Mouse (Mus musculus) CH12F3 (cell line): ENCODE measurements around the gene Rho.

Experiments used
- in situ Hi-C: fragments of 300-500 bp; cut with MboI; formaldehyde crosslinking; loops from 2 replicates; pipeline ENCODE4 v1.14.3; 2020; ENCODE audit warnings: low sequenced_read_pairs

The Rho gene

DNA sequence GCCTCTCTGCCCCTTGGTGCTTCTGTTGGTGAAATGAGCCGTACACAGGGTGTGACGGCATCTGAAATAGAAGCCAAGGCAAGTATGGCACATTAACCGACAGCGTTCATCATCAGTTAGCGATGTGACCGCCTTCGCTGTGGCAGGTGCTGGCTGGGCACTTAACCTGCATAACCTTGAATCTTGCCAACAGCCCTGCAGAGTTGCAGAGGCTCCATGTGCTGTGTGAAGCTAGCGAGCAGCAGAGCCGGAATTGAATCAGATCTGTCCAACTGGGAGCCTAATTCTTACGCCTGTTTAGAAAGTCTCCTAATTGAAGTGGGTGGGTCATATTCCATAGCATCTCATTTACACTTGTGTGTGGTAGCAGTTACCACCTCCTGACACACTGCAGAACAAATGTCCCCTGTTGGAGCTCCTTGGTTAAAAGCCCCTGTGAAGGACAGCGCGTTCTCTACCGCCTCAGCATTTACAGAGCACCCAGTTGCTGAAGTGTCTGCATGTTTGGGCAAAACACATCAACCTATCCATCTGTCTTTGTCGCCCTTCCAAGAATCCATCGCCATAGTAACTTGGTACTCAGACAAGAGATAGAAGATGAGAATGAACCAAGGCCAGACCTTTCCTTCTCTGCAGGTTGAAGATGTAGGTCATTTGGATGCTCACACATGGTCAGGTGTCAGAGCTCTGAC is 16.9 kb upstream of the Rho start:
- in situ Hi-C loops, result no loop called here

DNA sequence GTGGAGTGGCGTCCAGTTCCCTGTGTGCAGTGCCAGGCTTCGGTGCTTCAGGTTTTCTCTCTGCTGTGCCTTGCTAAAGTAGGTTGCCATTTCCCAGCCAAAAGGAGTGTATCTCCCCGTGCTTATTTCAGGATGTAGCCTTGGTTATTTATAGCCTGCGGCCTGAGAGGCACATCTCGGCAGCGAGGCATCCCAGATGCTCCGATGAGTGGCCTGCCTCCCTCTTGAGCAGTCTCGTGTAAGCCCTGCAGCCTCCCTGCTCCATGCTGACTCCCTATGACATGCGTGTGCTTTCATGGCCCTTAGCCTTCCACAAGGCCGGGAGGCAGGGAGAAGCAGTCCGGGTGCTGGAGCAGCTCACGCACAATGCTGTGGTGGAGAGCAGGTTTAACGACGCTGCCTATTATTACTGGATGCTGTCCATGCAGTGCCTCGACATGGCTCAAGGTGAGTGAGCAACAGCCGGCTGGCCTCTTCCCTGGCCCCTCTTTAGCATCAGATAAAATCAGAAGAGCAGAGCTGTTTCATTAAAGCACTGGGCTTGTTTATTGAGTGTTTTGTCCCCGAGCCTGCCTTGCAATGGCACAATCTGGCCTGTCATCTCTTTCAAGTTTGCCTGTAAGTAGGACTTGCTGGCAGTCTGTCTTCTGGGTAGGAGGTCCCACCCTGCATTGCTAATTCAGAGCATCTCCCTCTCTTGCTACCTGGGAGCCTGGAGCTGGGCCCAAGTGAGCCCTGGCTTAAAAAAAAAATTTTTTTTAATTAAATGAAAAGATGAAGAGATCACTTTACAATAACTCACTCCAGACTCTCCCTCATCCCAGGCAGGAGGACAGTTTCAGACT is 15.7 kb upstream of the Rho start:
- in situ Hi-C loops, result no loop called here

GRCm38 (mm10) chr6:115916611-115917010 is 14.9 kb upstream of the Rho start:
- in situ Hi-C loops, result no loop called here

DNA sequence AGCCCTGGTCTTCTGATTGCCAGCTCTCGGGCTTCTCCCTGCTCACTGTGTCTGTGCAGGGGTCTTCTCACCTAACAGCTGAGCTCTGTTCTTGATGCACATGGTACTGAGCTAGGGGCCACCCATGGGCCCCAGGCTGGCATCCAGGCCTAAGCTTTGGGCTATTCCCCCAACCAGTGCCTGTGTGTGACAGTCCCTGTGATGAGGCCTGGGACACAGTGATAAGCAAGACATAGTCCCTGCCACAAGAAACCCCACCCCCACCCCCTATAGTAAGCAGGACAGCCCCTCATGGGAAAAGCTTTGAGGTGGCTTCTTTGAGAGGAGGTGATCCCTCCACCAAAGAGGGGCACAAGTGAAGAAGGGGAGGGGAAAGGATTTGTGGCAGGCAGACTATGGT is 12.9 kb upstream of the Rho start:
- in situ Hi-C loops, result no loop called here

DNA sequence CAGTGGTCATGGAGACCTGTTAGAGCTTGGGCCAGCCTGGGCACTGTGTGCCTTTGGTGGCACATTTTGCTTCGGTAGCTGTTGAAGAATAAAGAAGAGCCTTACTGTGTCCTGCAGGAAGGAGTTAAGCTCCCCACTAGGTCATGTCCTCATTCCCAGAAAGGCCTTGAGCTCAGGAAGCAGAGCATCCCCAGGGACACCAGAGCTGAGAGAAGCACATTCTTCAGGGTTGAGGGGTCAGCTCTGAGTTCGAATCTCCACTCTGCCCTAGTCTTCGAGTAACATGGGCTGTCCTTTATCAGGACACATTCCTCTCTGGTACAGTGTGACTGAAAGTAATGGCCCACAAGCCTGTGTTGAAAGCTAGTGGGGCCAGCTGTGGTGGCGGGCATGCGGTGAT is 11.7 kb upstream of the Rho start:
- in situ Hi-C loops, result no loop called here

- in situ Hi-C loops, result no loop called here
These were observed 6.7 kb upstream of the Rho start for GRCm38 (mm10) chr6:115924829-115925228.

GRCm38 (mm10) chr6:115926416-115926815 is 5.1 kb upstream of the Rho start:
- in situ Hi-C loops, result no loop called here

DNA sequence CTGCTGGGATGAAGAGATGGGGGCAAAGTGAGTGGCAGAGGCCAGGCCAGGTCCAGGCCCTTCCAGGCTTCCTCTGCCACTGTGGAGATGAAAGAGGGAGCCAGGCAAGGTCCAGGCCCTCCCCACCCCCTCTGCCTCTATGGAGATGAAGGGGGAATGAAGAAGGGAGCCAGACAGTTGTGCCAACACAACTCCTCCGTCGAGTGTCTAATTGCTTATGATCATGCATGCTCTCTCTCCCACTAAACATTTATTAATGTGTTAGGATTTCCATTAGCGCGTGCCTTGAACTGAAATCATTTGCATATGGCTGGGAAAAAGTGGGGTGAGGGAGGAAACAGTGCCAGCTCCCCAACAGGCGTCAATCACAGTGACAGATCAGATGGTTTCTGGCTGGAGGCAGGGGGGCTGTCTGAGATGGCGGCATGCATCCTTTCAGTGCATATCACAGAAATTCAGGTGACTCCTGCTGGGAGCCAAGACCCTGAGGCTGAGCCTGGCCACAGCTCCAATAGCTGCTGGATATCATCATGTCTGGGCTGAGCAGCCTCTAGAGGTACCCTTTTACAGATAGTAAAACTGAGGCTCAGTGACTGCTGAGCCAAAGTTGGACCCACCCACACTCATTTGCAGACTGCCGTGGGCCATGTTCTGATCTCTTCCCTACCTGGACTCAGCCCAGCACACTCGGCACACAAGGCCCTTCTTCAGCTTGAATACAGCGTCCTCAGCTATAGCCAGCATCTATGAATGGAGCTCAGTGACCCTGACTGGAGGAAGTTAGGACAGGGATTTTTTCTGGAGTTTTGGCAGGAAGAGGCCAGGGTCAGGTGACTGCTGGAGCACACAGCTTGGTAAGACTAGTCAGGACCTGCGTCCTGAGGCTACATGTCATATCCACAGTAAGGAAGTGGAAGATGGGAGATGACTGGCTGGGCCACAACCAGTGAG is 4.0 kb upstream of the Rho start:
- in situ Hi-C loops, result no loop called here

- in situ Hi-C loops, result no loop called here
These were observed 1.5 kb upstream of the Rho start for GRCm38 (mm10) chr6:115930018-115930417.

- in situ Hi-C loops, result no loop called here
These were observed 843 bp downstream of the Rho start for GRCm38 (mm10) chr6:115932391-115932790.

DNA sequence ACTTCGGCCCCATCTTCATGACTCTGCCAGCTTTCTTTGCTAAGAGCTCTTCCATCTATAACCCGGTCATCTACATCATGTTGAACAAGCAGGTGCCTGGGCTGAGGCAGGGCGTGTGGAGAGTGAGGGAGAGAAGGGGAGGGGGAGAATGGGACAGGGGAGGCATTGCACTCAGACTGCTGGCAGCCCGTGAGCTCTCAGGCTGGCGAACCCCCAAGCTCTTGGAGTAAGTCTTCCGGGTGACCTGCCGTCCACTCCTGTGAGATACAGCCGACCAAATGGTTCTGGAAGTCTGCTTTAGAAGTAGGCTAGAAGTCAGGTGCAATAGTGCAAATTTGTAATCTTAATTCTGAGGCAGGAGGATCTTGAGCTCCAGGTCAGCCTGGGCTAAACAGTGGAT is 4.0 kb downstream of the Rho start:
- in situ Hi-C loops, result no loop called here

- in situ Hi-C loops, result no loop called here
These were observed 6.5 kb downstream of the Rho start for GRCm38 (mm10) chr6:115938011-115938410.

DNA sequence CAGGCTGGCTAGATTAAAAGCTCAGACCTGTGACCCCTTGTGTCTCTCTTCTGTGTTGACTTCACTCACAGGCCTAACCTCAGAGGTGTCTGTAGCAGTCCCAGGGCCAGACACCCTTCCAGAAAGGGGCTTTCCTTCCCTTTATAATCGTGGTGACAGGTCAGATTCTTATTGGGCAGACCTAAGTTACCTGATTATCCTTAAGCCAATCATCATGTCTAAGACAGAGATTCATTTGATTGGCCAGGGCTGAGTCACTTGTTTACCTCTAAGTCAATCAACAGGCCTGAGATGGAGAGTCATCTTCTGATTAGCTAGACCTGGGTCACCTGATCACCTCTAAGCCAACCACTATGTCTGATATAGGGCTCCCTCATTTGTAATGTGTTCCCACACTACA is 7.2 kb downstream of the Rho start:
- in situ Hi-C loops, result no loop called here

- in situ Hi-C loops, result no loop called here
These were observed 9.1 kb downstream of the Rho start for GRCm38 (mm10) chr6:115940603-115941002.

DNA sequence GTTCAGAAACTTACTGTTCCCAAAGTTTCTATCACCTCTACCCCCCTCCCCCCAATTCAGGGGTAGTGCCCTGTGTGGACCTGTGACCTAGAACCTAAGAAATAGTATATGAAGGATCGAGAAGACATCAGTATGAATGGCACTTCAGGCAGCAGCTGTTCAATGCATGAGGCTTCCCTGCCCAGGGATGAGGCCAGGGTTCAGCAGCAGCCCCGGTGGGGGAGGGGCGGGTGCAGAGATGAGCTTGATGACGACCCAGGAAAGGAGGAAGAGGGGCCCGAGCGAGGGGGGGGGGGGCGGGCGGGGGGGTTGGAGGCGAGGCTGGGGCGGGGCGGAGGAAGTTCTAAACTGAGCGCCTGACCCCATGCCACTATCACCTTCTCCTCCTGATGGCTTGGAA is 9.6 kb downstream of the Rho start:
- in situ Hi-C loops, result no loop called here

- in situ Hi-C loops, result no loop called here
These were observed 12.2 kb downstream of the Rho start for GRCm38 (mm10) chr6:115943498-115944427.

- in situ Hi-C loops, result no loop called here
These were observed 13.1 kb downstream of the Rho start, which contains the start of gene H1foo for GRCm38 (mm10) chr6:115944638-115945037. Gene H1foo (plus strand): TSS chr6:115944938.

- in situ Hi-C loops, result no loop called here
These were observed 14.1 kb downstream of the Rho start for GRCm38 (mm10) chr6:115945633-115946032.

DNA sequence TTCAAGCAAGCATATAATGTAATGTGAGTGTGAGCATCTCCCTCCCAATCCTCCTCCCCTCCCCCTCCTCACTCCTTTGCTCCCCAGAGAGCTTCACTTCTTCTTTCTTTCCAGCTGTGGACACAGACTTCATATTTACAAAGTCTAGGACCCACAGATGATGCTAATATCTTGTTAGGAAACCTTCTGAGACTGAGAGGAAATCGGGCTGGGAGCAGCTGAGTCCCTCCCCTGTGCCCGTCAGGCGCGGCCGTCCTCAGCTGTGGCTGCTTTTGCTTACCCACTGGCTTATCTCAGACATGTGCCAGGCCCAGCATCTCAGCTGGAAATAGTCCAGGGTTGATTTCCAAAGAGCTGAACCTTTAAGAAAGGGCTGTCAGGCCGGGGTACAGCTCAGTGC is 14.8 kb downstream of the Rho start:
- in situ Hi-C loops, result no loop called here

GRCm38 (mm10) chr6:115954506-115955074 is 23.0 kb downstream of the Rho start:
- in situ Hi-C loops, result no loop called here
